Mouse (Mus musculus) cerebellum, adult 2 months (tissue): ENCODE measurements at regions not wholly inside any gene's neighbourhood (a gene's known extent, or its start where the extent isn't known, plus 50 kb on each side); places are given as distances from the start of the nearest gene placed in this dataset.

Source experiments
- DNase-seq, 2 experiments: peaks; one replicate each; pipeline ENCODE4 v3.0.0; 2021
- H3K27ac ChIP-seq: fragments of 200-500 bp; 2 replicates; pipeline ENCODE4 v1.5.1; 2012; ENCODE audit warnings: low read length, control low read depth, inconsistent platforms; ENCODE audit not compliant: insufficient read depth
- H3K27me3 ChIP-seq: fragments of 200-500 bp; 2 replicates; pipeline ENCODE4 v1.6.1; 2012; ENCODE audit warnings: inconsistent platforms, mild to moderate bottlenecking, low read length, moderate library complexity; ENCODE audit not compliant: control insufficient read depth, insufficient read depth
- H3K4me1 ChIP-seq: fragments of 200-500 bp; 2 replicates; pipeline ENCODE4 v1.6.1; 2011; ENCODE audit warnings: low read length; ENCODE audit not compliant: control insufficient read depth, insufficient read depth
- H3K4me3 ChIP-seq: fragments of 200-500 bp; replicated peaks from 2 replicates; pipeline ENCODE3; 2011; ENCODE audit warnings: mild to moderate bottlenecking, low read depth, low read length, control low read depth; ENCODE audit not compliant: insufficient read depth
- CTCF ChIP-seq: fragments of 200-500 bp; IDR thresholded peaks from 2 replicates; pipeline ENCODE4 v1.5.1; 2011; ENCODE audit warnings: low read depth, mild to moderate bottlenecking, control low read depth, low read length, moderate library complexity, borderline replicate concordance; ENCODE audit not compliant: insufficient read depth
- POLR2A ChIP-seq: fragments of 200-500 bp; IDR thresholded peaks from 2 replicates; pipeline ENCODE4 v1.6.1; 2011; ENCODE audit warnings: low read length, control low read depth, borderline replicate concordance; ENCODE audit not compliant: insufficient read depth
- WGBS: fragments of 180-500 bp; shearing (Covaris S2); methylation state at CpG from one replicate; pipeline ENCODE4 v1.1.7; 2018; 5-methylcytosine and 5-hydroxymethylcytosine counted together

- Histone ChIP-seq H3K27me3 (no peaks in the 10 kb centered on the region), H3K27ac (peak overlapping the region; percentile 94), H3K4me1 (peaks cover 34% of the 10 kb centered on the region), H3K4me3 (no peak overlapping the region)
- peak; percentile 27 to 48 for DNase-seq
- TF ChIP-seq POLR2A (no peak), CTCF (no peak)
- 35% methylated on average over 5 of the region's 5 CpGs for WGBS
These were observed 119.9 kb upstream of the 1700016C15Rik start for GRCm38 (mm10) chr1:177609683-177610082.

DNA sequence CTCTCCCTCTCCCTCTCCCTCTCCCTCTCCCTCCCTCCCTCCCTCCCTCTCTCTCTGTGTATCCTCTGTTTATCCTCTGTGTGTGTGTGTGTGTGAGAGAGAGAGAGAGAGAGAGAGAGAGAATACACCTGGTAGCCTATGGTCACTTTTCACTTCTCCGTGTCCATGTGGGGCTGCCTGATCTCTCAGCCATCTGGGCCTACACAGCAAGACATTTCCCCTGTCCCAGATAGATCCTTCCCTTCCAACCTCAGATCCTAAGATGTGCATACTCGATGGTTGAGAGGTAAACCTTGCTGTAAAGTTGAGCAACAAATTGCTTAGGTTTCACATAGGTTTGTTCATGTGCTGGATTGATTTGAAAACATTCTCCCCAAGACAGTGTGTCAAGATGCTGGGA lies 119.5 kb upstream of the 1700016C15Rik start:
- H3K4me3 ChIP-seq = no peak overlapping the region
- peak overlapping the region; percentile 85 for H3K27ac ChIP-seq
- no peaks in the 10 kb centered on the region for H3K27me3 ChIP-seq
- peaks cover 34% of the 10 kb centered on the region for H3K4me1 ChIP-seq
- TF ChIP-seq CTCF (no peak), POLR2A (no peak)
- DNase-seq = peak; percentile 49 to 65
- WGBS = 18% methylated on average over 2 of the region's 2 CpGs

DNA sequence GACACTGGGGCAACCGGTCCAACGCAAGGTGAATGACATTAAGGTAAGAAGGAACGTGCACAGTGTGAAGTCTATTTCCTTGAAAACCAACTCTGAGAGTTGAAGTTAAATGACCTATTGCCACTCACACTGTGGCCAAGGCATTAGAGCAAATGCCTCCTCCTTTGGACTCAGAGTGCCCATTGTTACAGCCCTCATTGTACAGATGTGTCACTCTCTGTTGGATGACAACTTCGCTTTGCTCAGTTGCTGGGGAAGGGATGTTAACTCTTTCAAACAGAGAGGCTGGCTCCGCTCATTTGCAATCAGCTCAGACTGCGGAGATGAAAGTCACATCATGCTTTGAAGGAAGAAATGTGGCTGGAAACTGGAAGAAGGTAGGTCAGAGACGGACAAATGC lies 117.1 kb upstream of the 1700016C15Rik start:
- Histone ChIP-seq H3K27ac (no peak overlapping the region), H3K4me1 (peaks cover 22% of the 10 kb centered on the region), H3K4me3 (no peak overlapping the region), H3K27me3 (no peaks in the 10 kb centered on the region)
- WGBS = 84% methylated on average over 7 of the region's 7 CpGs
- TF ChIP-seq CTCF (no peak), POLR2A (no peak)
- no peak for DNase-seq

DNA sequence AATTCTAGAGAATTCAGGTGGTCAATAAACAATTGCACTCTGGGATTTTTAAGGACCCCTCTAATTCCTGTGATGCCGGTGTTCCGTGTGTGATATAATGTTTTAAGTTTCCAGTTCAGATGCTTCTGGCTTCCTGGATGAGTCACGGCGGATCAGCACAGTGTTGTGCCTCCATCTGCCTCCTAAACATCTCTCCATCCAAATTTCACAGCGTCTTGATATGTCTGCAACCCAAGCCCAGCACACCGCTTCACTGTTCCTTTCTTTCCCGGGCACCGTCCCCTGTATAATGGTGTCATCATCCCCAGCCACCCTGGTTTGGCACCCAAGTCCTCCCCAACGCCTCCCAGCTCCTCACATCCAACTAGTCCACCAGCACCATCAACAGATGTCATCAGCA lies 114.0 kb upstream of the 1700016C15Rik start:
- 60% methylated on average over 9 of the region's 9 CpGs for WGBS
- Histone ChIP-seq H3K4me3 (no peak overlapping the region), H3K27ac (no peak overlapping the region), H3K27me3 (no peaks in the 10 kb centered on the region), H3K4me1 (peaks cover 5% of the 10 kb centered on the region)
- peak in 1 of 2 experiments; percentile 26 for DNase-seq
- TF ChIP-seq POLR2A (no peak), CTCF (no peak)

- WGBS = 88% methylated on average over 24 of the region's 24 CpGs
- DNase-seq = no peak
- no peaks in the 10 kb centered on the region for H3K27me3 ChIP-seq
- H3K4me1 ChIP-seq = peaks cover 8% of the 10 kb centered on the region
- H3K27ac ChIP-seq = no peak overlapping the region
- no peak for TF ChIP-seq CTCF
- no peak for TF ChIP-seq POLR2A
- no peak overlapping the region for H3K4me3 ChIP-seq
These were observed 113.0 kb upstream of the 1700016C15Rik start for GRCm38 (mm10) chr1:177616335-177617239.

- WGBS = 19% methylated on average over 15 of the region's 15 CpGs
- TF ChIP-seq CTCF (peak; percentile 75; the same call in 1 of the 2 replicates), POLR2A (no peak)
- H3K27ac ChIP-seq = peak overlapping the region; percentile 70
These were observed 109.0 kb upstream of the 1700016C15Rik start for GRCm38 (mm10) chr1:177620501-177621099.

GRCm38 (mm10) chr1:177621854-177622590 lies 107.6 kb upstream of the 1700016C15Rik start:
- Histone ChIP-seq H3K4me3 (no peak overlapping the region), H3K27ac (no peak overlapping the region), H3K4me1 (peaks cover 9% of the 10 kb centered on the region), H3K27me3 (no peaks in the 10 kb centered on the region)
- 74% methylated on average over 17 of the region's 17 CpGs for WGBS
- no peak for DNase-seq
- no peak for TF ChIP-seq POLR2A

More at GRCm38 (mm10) chr1:177620501-177621099, 109.0 kb upstream of the 1700016C15Rik start:
- DNase-seq = peak; percentile 68 to 75
- H3K4me1 ChIP-seq = peaks cover 11% of the 10 kb centered on the region
- H3K4me3 ChIP-seq = no peak overlapping the region
- H3K27me3 ChIP-seq = no peaks in the 10 kb centered on the region

DNA sequence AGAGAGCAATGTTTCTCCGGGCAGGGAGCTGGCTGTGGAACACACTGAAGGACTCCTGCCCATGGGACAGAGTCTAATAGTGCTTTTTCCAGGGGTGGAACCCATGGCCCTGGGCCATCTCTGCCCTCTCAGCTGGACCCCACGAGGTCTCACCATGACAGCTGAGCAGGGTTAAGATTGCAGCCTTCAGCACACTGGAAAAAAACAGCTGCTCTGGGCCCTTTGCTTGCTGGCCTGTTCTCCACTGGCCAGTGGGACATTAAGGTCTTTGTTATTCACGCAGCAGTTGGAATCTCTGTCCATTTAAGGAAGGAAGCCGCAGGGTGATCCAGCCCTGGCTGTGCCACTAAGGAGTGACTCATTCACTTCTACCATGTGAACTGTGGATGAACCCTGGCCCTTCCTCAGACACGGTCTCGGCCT lies 106.3 kb upstream of the 1700016C15Rik start:
- no peak overlapping the region for H3K4me3 ChIP-seq
- peak in 1 of 2 experiments; percentile 24 for DNase-seq
- WGBS = 32% methylated on average over 6 of the region's 6 CpGs
- no peaks in the 10 kb centered on the region for H3K27me3 ChIP-seq
- no peak for TF ChIP-seq CTCF
- no peak for TF ChIP-seq POLR2A
- no peak overlapping the region for H3K27ac ChIP-seq
- peaks cover 9% of the 10 kb centered on the region for H3K4me1 ChIP-seq
